Mouse (Mus musculus): ENCODE measurements at regions not wholly inside any gene's neighbourhood (a gene's known extent, or its start where the extent isn't known, plus 50 kb on each side); places are given as distances from the start of the nearest gene placed in this dataset.
A peak's percentile ranks its signal among the peaks of the same experiment; 100 is the strongest.

DNA sequence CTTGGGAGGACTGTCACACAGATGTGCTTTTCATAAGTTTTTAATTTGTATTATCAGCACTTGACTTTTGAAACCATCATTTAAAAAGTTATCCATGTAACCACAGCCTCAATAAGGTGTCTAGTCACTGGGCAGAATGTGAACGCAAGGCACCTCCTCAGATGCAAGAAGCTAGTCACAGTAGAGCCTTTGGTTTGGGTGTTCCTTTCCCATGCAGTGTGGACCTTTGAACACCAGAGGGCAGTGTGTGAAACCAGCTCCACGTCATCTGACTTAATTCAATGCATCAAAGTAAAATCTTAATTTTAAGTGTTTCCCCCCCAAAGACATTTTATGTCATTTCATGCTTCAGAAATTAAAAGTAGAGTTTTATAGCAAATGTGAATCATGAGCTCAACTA lies 166.2 kb upstream of the Nabp1 start:
- DNase-seq: peak; percentile 75

DNA sequence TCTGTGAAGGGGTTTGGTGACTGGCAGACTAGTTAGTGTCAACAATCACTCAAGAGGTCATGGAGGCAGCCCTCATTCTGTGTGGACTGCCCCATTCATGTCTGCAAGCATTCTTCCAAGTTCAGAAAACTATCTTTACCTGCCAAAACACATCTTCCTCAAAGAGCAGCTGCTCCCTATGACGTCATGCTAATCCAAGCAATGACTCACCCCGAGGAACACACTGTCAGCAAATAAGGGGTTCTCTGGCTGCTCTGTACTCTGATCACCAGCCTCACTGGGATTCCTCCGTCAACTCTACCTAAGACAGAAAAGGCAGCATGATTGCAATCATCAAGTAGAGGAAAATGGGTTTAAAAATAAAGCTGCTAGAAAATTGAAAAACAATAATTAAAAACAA lies 165.4 kb upstream of the Nabp1 start:
- DNase-seq: no peak

DNA sequence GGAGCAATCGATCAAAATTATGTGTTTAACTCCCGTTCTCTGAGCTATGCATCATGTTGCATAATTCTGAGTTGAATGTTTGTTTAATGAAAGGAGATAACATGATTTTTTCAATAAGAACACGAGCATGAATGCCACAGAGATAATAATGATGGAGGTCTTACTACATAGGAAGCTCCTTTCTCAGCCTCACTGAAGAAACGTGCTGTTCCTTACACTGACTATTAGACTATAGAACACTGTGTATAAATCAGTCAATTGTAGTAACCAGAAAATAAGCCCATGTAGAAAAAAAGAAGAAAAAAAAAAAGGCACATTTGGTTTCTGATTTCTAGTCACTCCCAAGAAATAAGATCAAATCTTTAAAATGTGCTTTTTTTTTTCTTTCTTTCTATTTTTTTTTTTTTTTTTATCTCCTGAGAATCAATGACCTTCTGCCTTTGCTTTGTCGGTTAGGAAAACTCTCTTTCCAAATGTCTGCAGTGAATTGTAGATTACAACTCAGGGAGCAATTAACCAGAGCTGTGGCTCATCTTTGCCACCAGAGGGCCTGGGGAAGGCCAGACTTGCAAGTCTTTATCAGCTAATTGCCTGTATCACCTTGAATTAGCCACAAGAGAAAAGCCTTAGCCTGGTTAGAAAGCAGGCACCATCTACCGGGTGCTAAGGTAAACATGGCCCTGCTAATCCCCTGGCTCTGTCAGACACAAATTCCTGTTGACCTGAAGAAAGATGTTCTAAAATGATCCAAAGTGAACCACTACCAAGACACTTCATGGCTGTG lies 160.5 kb upstream of the Nabp1 start:
- no peak for DNase-seq

DNA sequence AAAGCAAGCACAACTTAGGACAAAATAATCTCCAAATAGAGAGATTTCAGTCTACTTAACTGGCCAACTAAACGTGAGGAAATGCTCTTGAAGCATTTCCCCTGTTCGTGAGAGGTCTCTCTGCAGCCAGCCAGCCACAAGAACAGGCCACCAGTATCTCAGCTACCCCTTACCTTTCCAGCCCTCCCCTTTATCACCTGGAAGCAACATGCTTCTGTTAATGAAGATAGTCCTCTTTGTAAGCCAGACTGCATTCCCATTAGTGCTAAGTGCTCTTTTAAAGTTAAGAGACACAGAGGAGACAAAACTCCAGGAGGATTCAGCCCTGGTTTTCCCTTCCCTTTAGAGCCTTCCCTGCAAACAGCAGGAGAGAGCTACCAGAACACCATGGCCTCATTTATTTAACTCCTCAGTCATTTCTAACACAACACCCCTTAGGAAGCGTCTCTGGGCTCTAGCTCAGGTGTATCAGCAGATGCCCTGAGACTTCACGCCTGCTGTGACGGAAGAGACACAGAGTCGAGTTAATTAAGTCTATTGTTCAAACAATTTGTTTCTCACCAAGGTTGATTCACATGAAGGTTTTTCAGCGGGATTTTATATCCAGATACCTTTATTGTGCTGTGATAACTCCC lies 157.8 kb upstream of the Nabp1 start:
- no peak for DNase-seq

DNA sequence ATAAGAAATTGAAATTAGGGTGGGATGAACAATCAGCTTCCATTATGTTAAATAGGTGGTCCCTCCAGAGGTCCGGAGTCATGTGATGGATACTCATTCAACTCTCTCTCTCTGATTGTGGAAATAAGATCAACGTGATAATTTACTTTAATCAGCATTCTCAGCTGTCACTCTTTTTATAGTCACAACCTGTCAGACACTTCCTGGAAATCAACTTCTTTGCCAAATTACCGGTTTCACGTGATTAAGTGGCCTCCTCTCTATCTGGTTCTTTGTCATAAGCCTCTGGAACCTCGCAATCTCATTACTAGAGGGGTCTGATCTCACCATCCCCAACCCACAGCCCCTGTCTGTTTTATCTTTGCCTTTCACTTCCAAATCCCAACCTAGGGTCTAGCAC lies 155.6 kb upstream of the Nabp1 start:
- DNase-seq: no peak

DNA sequence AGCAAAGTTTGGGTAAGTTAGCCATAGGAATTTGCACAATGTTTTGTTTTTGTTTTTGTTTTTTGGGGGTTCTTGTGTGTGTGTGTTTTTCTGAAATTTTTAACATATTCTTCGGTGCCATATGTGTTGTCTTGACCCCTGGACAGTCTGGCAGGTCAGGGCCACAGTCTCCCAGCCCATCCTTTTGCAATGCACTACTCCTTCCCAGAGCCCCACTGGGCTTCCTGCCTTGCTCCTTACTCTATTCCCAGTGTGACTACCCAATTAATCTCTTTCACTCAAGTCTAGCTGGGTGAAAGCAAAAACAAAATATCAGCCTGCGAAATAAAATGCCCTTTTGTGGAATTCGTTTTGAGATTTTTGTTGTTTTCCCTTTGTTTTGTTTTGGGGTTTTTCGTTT lies 154.6 kb upstream of the Nabp1 start:
- no peak for DNase-seq

DNA sequence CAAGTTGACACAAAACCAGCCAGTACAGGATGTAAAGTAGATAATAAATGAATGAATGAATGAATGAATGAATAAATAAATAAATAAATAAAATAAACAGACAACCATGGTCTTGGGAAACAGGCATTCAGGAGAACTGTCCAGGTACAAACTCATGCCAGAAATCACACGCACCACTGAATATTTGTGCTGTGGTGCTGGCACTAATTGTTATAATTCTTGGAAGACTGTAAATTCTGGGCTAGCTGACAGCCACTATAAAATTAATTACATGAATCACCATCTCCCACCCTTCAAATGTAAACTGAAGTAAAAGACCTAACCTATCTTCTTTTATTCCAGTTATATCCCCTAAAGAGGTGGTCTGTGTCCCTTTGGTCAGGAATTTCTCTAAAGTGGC lies 151.6 kb upstream of the Nabp1 start:
- no peak for DNase-seq

DNA sequence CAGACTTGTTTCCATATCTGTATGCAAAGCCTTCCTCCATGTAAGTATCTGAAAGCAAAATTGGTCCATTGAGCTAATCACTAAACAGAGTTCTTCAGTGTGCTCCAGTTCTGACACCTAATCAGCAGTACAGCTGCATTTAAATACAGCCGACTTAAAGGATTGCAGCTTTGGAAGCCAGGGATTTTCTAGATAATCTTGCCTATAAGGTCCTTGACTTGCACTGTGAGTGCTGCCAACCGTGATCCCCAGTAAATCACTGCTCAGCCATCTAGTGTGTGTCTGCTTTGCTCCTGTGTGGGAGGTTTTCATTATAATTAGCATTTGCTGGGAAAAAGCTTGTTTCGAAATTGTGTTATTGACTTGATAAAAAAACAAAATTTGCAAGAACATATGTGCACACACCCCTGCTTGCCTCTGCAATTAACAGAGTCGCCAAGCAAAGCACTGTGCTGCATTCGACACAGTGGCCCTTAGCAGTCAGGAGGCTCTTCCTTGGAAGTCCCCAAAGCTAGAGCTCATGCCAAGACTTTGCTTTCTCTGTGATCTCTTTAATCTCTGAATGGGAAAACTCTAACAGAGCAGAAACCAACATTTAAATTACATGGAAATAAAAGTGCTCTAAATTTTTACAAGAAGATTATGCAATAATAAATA lies 150.0 kb upstream of the Nabp1 start:
- no peak for DNase-seq

DNA sequence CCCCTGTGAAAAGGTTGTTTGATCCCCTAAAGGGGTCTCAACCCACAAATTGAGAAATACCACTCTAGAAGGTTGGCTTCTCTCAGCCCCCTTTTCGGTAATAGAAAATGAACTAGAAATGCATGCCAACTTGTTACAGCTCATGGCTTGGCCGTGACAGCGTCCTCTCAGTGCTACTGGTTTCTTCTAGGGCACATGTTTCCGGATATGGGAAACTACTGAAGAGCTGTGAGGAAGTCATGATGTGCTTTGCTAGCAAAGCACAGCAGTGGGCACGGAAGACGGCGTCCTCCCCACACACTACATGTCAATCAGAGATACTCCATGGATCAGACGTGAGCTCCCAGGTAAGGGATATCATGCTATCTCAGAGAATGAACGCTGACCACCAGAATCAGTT lies 148.1 kb upstream of the Nabp1 start:
- no peak for DNase-seq

DNA sequence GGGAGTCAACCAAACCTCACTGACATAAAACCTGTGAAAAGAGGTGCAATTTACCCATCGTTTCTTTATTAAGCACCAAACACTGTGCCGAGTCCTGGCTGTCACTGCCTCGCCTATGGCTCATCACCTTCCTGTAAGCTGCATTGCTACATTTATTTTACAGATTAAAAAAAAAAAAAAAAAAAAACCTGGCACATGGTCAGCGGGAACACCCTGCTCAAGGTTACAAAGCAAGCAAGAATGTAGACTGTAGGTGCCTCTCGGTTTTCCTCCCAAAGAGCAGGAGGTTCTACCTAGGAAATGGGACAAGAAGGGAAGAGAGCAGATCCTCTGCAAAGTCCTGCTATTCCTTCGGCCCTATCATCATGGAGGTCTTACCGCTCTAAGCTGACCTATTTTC lies 146.9 kb upstream of the Nabp1 start:
- no peak for DNase-seq

DNA sequence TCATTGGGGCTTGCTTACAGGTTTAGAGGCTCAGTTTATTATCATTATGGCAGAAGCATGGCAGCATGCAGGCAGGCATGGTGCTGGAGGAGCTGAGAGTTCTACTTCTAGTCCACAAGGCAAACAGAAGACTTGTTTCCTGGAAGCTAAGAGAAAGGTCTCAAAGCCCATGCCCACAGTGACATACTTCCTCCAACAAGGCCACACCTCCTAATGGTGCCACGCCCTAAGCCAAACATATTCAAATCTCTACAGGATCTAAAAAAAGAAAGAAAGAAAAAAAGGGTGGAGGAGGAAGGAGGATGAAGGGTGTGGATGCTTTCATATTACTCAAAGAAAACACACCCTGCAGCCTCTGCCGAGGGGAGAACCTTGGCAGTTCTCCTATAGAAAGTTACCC lies 146.3 kb upstream of the Nabp1 start:
- no peak for DNase-seq

DNA sequence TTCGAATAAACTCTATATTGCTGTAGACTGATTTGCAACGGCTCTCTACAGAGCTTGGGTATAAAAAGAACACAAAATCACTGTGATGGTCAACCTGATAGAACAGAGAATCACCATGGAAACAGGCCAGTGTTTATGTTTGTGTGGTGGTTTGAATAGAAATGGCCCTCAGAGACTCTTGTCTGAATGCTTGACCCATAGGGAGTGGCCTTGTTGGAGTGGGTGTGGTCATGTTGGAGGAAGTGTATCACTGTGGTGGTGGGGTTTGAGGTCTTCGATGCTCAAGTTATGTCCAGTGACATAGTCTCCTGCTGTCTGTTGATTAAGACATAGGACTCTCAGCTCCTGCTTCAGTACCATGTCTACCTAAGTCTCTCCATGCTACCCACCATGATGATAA lies 144.8 kb upstream of the Nabp1 start:
- DNase-seq: no peak

DNA sequence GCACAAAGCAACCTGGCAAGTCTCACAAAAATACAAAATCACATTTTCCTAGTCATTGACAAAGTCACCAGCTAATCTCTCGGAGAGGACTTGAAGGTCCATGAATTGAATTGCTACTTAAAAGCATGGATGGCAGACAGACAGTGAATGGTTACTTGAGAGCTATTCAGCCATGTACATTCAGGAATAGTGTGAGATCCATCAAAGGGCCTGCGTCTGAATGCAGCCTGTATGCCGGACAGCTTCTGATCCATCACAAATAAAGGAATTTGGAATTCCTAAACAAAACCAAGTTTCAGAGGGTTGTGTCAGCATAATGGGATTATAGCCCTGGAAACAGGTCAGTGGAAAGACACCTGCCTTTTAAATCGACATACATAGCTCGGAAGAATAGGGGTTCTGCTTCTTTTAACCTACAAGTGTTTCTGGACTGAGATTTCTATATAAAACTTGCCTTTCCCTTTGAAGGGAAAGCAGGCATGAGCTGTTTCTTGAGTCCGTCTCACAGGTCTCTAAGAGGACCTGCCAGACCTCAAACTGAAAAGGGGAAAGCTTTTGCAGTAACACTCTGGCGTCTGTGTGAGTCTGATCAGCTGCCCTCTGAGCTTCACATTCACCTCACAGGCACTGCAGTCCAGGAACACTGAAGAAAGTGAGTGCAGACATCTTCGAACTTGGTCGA lies 144.1 kb upstream of the Nabp1 start:
- DNase-seq: no peak

DNA sequence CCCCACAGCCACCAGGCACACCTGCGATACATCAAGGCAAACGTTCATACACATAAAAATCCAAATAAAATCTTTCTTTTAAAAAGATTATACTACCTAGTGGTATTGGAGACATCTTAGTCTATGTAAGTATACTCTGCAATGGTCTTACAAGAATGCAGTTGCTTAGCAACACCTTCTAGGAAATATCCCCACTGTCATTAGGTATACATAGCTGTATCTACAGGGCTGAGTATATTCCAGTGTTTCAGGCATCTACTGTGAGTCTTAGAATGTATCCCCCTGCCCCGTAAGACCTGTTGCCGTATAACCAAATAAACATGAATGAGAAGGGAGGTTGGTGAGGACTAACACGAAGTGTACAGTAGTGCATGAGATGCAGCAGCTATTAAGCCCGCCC lies 142.8 kb upstream of the Nabp1 start:
- no peak for DNase-seq

DNA sequence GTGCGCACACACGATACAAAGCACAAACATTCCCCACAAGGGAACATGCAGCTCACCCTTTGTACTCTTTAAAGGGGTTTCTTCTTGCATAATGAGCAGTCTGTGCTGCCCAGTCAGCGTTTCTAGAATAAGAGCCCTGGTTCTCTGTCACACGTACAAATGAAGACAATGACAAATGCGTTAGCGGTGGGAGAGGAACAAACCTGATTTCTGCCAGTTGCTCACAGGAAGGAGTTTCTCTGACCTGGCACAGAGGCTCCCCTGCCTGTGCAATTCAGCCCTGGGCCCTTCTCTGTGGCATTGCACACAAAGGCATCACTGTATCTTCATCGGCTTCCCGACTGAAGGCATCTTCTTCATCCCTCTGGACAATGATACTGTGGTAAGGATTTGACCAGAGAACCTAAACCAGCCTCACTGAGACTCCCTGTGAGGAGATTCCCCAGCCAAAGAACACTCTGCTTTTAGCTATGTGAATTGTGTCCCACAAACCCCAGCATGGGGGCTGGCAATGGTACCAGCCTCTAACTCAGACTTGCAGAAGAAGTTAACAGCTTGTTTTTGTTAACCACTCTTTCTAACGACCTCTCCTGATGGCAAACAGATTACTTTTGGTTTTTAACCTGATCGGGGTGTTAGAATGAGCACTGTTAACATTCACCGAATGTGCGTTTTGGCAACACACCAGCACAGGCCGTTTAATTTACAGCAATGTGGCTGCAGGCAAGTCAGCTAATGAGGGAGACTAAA lies 139.5 kb upstream of the Nabp1 start:
- DNase-seq: no peak

DNA sequence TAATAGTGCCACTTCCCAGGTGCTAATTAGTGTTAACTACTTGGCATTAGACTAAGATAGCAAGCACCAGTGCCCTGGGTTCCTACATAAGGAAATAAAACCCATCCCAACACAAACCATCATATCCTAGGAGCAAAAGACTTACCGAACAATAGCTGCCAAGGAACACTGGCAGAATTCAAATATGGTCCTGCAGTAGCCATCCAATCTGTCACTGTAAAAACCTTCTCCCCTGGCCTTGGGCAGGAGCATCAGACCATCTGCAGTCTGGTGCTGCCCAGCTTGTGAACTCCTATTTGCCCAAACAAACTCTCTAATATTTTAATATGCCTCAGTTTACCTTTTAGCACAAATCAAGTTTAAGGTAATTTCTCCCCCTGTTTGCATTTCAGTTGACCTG lies 137.9 kb upstream of the Nabp1 start:
- DNase-seq: no peak

DNA sequence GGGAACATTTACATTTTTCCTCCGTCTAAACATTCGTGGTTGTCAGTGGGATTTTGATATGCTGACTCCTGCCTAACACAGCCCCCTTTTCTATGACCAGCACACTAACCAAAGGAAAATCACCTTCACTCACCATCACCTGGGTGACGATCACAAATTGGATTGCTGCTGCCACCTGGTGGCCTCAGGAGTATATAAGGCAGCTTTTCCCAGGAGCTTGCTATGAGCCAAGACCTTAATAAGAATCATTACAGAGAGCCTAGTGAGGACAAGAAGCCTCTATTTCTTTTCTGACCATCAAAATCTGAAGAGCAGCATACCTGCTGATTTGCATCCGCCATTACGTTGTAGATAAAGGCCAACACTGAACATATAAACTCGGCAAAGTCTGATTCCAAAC lies 137.3 kb upstream of the Nabp1 start:
- DNase-seq: peak; percentile 37

DNA sequence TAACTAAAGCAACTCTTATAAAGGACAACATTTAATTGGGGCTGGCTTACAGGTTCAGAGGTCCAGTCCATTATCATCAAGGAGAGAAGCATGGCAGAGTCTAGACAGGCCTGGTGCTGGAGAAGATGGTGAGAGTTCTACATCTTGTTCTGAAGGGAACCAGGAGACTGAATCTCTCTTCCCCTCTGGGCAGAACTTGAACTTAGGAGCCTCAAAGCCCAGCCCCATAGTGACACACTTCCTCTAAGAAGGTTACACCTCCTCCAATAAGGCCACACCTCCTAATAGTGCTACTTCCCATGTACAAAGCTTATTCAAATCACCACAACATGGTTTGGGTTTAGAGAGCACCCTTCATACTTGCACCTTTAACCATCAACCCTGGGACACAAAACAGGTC lies 136.5 kb upstream of the Nabp1 start:
- no peak for DNase-seq

DNA sequence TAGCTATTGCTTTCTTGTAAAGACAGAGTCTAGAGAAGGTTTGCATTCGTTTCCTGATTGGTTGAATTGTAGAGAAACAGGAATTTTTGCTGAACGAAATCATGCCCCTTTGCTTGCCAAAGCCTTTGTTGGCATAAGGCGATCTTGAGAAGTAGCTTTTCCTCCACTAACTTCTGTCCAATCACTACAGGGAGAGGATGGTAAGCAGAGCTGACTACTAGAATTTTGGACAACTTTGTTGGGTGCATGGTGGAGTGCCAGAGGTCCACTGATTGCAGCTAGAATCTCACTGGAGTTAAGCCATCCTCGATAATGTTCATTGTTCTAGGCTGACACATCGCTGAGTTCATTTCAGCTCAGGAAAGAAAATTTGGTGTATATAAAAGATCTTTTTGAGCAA lies 131.1 kb upstream of the Nabp1 start:
- no peak for DNase-seq

DNA sequence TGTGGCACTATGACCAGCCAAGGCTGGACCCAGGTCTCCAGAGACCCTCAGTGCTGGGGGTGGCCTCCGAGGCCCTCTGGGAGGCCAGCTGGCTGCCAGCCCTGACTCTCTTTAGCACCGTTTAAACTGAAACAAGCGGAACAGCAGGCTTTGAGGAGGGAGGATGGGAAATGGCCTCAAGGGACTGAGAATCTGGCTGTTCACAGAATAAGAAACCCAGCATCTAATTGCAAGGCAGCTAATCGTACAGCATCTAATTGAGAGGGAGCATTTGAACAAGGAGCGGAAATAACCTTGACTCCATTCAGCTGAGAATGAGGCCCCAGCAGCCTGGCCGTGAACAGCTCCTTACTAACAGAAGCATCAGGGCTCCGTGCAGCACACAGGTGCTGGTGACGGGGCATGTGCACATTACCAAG lies 129.2 kb upstream of the Nabp1 start:
- peak; percentile 12 for DNase-seq

DNA sequence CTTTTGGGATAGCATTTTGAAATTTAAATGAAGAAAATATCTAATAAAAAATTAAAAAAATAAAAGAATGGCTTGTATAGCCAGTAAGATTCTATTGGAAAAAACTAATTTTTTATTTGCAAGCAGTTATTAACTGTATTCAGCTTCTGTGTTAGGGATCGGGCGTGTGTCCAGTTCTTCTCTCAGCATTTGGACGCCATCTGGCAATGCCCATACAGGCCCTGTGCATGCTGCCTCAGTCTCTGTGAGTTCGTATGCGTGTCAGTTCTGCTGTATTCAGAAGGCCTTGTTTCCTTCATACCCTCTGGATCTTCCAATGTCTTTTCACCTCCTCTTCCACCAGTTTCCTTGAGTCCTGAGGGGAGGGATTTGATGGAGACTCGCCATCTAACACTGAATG lies 123.8 kb upstream of the Nabp1 start:
- no peak for DNase-seq

DNA sequence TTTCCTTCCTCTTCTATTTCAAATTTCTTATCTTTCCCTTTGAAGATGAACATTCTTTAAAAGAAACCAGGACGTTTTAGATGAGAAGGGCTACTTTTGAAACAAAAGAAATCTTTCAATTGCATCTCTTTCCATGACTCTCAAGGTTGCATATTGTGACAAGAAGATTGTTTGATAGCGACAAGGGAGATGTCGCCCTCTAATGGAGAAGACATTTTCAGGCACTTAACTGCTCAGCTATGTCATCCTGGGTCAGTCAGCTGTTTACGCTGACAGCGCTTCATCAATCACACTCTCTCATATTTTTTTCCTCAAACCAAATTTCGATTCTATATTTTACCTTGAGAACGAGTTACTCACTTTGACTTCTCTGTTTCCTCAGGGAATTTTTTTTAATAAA lies 122.2 kb upstream of the Nabp1 start:
- DNase-seq: peak; percentile 13
